Mouse (Mus musculus) urinary bladder, postnatal 25 days (tissue): ENCODE results near the gene Tspo2.
"Not testable (repeated sequence)": the region's sequence is repeated elsewhere in the genome, so short reads cannot be mapped to it uniquely, and the experiment has no call there.

Source experiments
- DNase-seq: peaks from one replicate; pipeline ENCODE4 v3.0.0; 2022; ENCODE audit warnings: low spot score

The Tspo2 gene

GRCm38 (mm10) chr17:48451353-48451675 lies at the start of gene Tspo2:
Tspo2 (minus strand) TSS chr17:48451522.
- DNase-seq: no peak

- DNase-seq: no peak
Measured at GRCm38 (mm10) chr17:48500846-48501445, 49.6 kb upstream of the Tspo2 start.

- DNase-seq: no peak
Measured at GRCm38 (mm10) chr17:48497986-48498385, 46.7 kb upstream of the Tspo2 start.

- DNase-seq: no peak
Measured at GRCm38 (mm10) chr17:48493986-48494385, 42.7 kb upstream of the Tspo2 start.

GRCm38 (mm10) chr17:48493582-48493981 lies 42.3 kb upstream of the Tspo2 start:
- DNase-seq: no peak

GRCm38 (mm10) chr17:48492621-48493020 lies 41.3 kb upstream of the Tspo2 start:
- DNase-seq: no peak

- DNase-seq: no peak
Measured at GRCm38 (mm10) chr17:48489466-48489865, 38.1 kb upstream of the Tspo2 start.

- no peak for DNase-seq
Measured at GRCm38 (mm10) chr17:48484191-48484590, 32.9 kb upstream of the Tspo2 start.

GRCm38 (mm10) chr17:48483764-48484163 lies 32.4 kb upstream of the Tspo2 start:
- no peak for DNase-seq

- DNase-seq: no peak
Measured at GRCm38 (mm10) chr17:48479952-48480351, 28.6 kb upstream of the Tspo2 start.

- DNase-seq: no peak
Measured at GRCm38 (mm10) chr17:48475444-48475843, 24.1 kb upstream of the Tspo2 start.

- not testable (repeated sequence) for DNase-seq
Measured at GRCm38 (mm10) chr17:48474282-48474681, 23.0 kb upstream of the Tspo2 start.

- DNase-seq: peak; percentile 83
Measured at GRCm38 (mm10) chr17:48467395-48468231, 16.3 kb upstream of the Tspo2 start.

- DNase-seq: no peak
Measured at GRCm38 (mm10) chr17:48466769-48467394, 15.6 kb upstream of the Tspo2 start.

- no peak for DNase-seq
Measured at GRCm38 (mm10) chr17:48463391-48463790, 12.1 kb upstream of the Tspo2 start.

- no peak for DNase-seq
Measured at GRCm38 (mm10) chr17:48462096-48462495, 10.8 kb upstream of the Tspo2 start.

GRCm38 (mm10) chr17:48457971-48458653 lies 6.8 kb upstream of the Tspo2 start:
- DNase-seq: no peak

- no peak for DNase-seq
Measured at GRCm38 (mm10) chr17:48455955-48456354, 4.6 kb upstream of the Tspo2 start.

- no peak for DNase-seq
Measured at GRCm38 (mm10) chr17:48454688-48455087, 3.4 kb upstream of the Tspo2 start, which contains the start of gene Unc5cl. Unc5cl (plus strand) TSS chr17:48454901.

- no peak for DNase-seq
Measured at GRCm38 (mm10) chr17:48454190-48454589, 2.9 kb upstream of the Tspo2 start.

GRCm38 (mm10) chr17:48453489-48453888 lies 2.2 kb upstream of the Tspo2 start:
- no peak for DNase-seq

- DNase-seq: no peak
Measured at GRCm38 (mm10) chr17:48451753-48452444, 577 bp upstream of the Tspo2 start.
